Mouse (Mus musculus) heart, embryonic 16.5 days (tissue): ENCODE data around the gene Arhgef1. TPM values are rescaled to one million over a fixed set of nuclear protein-coding genes. Genes with fewer than 3 reads are reported as not detected.
"Not testable (repeated sequence)": the region's sequence is repeated elsewhere in the genome, so short reads cannot be mapped to it uniquely, and the experiment has no call there.

Experiments used
- ATAC-seq: fragments of 200-750 bp; cut with Nextera tagmentation; replicated peaks from 2 replicates; pipeline ENCODE4 v1.8.0; 2017; ENCODE audit warnings: moderate number of reproducible peaks; ENCODE audit not compliant: insufficient read depth, low FRiP score; ENCODE audit errors: extremely low read depth
- H3K27ac ChIP-seq: fragments of 300-500 bp; sonication (generic); 2 replicates; pipeline ENCODE4 v1.5.1; 2014; ENCODE audit warnings: mild to moderate bottlenecking, low read length, control low read depth, moderate library complexity
- H3K27me3 ChIP-seq: fragments of 300-500 bp; sonication (generic); 2 replicates; pipeline ENCODE4 v1.6.1; 2014; ENCODE audit warnings: low read length, mixed read lengths; ENCODE audit not compliant: control insufficient read depth, insufficient read depth
- H3K36me3 ChIP-seq: fragments of 300-500 bp; sonication (generic); 2 replicates; pipeline ENCODE4 v1.6.1; 2014; ENCODE audit not compliant: control insufficient read depth, insufficient read depth
- H3K4me1 ChIP-seq: fragments of 300-500 bp; sonication (generic); 2 replicates; pipeline ENCODE4 v1.6.1; 2014; ENCODE audit warnings: low read length, mixed read lengths; ENCODE audit not compliant: control insufficient read depth, insufficient read depth
- H3K4me2 ChIP-seq: fragments of 300-500 bp; sonication (generic); 2 replicates; pipeline ENCODE4 v1.6.1; 2014; ENCODE audit warnings: low read depth, mild to moderate bottlenecking, control low read depth, low read length
- H3K4me3 ChIP-seq: fragments of 300-500 bp; sonication (generic); 2 replicates; pipeline ENCODE4 v1.5.1; 2014; ENCODE audit warnings: mild to moderate bottlenecking, control low read depth, low read length
- H3K9ac ChIP-seq: fragments of 300-500 bp; sonication (generic); 2 replicates; pipeline ENCODE4 v1.6.1; 2014; ENCODE audit warnings: low read length, control low read depth
- H3K9me3 ChIP-seq: fragments of 300-500 bp; sonication (generic); replicated peaks from 2 replicates; pipeline ENCODE4 v1.6.1; 2016; ENCODE audit warnings: low read length; ENCODE audit not compliant: control insufficient read depth
- WGBS: fragments of 180-500 bp; shearing (Covaris S2); extraction: QIAGEN DNeasy Blood & Tissue Kit; methylation state at CpG from one replicate; pipeline ENCODE4 v1.1.7; 2014; 5-methylcytosine and 5-hydroxymethylcytosine counted together
- polyA plus RNA-seq: library from polyadenylated mRNA; unstranded; fragments of >200 nt; fragmentation: Nextera tagmentation; extraction: Ambion mirVana; gene quantifications from 2 replicates; pipeline ENCODE4 v1.2.1, GENCODE M21; 2015

Arhgef1 gene
- polyA plus RNA-seq, 1 experiment from 2014 or later = 80.9 TPM

DNA sequence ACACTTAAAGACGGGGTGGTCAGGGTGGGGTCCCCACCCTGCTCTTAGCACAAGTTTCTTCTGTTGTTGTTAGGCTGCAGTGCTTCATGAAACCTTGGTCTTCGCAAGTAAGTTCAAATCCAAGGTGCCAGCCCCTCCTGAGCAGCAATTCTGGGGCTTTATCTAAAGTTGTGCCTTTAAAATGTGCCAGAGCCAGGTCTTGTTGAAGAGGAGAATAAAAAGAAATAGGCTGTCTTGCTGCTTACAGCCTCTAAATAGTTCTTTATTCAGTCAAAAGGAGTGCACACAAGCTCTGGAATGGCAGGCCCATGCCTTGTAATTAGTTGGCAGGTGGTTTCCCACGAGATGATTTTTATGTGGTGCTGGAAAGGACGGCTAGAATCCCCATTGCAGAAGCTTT is 15.6 kb upstream of the Arhgef1 start:
- H3K9me3 ChIP-seq = no peaks in the 10 kb centered on the region
- no peak overlapping the region for H3K27ac ChIP-seq
- ATAC-seq = no peak
- H3K27me3 ChIP-seq = no peaks in the 10 kb centered on the region
- peaks cover 21% of the 10 kb centered on the region for H3K4me1 ChIP-seq
- peak overlapping the region; percentile 100 for H3K9ac ChIP-seq
- WGBS = 74% methylated on average over 4 of the region's 4 CpGs
- H3K4me3 ChIP-seq = no peak overlapping the region
- peaks cover 37% of the 10 kb centered on the region for H3K36me3 ChIP-seq
- no peak overlapping the region for H3K4me2 ChIP-seq

DNA sequence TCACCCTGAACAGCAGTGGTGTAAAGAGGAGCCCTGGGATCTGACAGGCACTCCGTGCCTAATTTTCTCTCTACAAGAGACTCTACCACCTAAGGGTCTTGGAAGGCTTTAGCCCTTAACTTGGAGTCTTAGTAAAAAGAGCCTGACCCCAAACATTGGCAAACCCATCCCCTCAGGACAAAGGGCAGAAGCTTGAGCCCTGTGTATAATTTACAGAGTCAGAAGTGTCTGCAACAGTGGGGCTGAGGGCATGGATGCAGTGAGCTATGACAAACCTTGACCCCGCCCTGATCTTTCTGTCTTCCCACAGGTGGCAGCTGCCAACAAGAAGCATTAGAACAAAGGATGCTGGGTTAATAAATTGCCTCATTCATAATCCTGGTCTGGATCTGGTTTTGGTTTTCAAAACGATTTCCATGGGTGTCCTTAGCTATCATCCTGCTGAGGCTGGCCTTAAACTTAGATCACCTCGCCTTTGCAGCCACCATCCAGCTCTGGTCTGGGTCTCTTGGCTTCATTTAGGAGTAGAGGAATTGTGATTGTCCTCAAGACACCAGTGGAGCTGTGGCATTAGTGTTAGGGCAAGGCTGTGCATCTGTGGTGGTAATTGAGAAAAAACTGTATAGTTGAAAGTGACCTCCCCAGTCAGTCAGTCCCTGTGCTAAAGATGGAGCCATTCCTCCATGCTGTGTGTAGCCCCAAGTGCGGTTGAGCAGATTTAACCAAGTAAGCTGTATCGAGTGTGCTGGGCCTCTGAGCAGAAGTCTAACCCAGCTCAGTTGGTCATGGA is 13.1 kb upstream of the Arhgef1 start:
- Histone ChIP-seq H3K9me3 (no peaks in the 10 kb centered on the region), H3K27me3 (no peaks in the 10 kb centered on the region), H3K36me3 (peaks cover 37% of the 10 kb centered on the region), H3K4me3 (no peak overlapping the region), H3K4me1 (peaks cover 21% of the 10 kb centered on the region), H3K27ac (no peak overlapping the region), H3K4me2 (no peak overlapping the region), H3K9ac (no peak overlapping the region)
- 84% methylated on average over 6 of the region's 6 CpGs for WGBS
- no peak for ATAC-seq

DNA sequence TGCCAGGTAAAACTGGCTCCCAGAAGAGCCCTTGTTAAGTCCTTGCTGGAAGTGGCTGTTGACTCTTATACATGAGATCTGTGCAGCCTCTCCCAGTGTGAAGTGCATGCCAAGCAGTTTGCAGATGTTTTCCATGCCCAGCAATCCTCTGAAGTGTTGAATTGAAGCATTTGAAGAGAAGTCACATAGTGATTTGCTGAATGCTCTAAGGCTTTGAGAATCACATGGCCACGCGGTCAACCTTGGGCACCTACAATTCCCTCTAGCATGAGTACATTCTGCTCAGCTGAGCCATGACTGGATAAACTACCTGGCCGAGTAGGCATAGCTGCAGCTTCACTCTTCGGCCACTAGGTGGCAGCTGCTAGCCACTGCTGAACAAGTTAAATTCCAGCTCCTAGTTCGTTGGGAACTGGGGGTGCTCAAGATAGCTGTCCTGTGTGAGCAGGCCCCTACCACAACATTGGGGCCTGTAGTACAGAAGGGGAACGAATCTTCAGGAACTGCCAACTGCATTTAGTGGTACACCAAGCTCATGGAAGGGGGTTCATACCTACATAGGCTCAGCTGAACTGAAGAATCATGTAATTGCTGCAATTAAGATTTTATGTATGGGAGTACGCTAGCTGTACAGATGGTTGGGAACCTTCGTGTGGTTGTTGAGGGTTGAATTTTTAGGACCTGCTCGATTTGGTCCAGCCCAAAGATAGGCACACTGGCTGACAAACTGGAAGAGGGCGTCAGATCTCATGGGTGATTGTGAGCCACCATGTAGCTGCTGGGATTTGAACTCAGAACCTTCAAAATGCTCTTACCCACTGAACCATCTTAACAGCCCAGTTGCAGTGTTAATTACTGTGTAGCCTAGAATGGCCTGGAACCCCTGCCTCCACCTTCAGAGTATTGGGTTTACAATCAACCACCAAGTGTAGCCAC is 12.2 kb upstream of the Arhgef1 start:
- Histone ChIP-seq H3K36me3 (peaks cover 37% of the 10 kb centered on the region), H3K4me2 (no peak overlapping the region), H3K9ac (no peak overlapping the region), H3K4me3 (no peak overlapping the region), H3K4me1 (peaks cover 18% of the 10 kb centered on the region), H3K27ac (no peak overlapping the region), H3K27me3 (no peaks in the 10 kb centered on the region), H3K9me3 (no peaks in the 10 kb centered on the region)
- WGBS = 27% methylated on average over 10 of the region's 10 CpGs
- ATAC-seq = peak; percentile 38; the same call in 1 of the 2 replicates

DNA sequence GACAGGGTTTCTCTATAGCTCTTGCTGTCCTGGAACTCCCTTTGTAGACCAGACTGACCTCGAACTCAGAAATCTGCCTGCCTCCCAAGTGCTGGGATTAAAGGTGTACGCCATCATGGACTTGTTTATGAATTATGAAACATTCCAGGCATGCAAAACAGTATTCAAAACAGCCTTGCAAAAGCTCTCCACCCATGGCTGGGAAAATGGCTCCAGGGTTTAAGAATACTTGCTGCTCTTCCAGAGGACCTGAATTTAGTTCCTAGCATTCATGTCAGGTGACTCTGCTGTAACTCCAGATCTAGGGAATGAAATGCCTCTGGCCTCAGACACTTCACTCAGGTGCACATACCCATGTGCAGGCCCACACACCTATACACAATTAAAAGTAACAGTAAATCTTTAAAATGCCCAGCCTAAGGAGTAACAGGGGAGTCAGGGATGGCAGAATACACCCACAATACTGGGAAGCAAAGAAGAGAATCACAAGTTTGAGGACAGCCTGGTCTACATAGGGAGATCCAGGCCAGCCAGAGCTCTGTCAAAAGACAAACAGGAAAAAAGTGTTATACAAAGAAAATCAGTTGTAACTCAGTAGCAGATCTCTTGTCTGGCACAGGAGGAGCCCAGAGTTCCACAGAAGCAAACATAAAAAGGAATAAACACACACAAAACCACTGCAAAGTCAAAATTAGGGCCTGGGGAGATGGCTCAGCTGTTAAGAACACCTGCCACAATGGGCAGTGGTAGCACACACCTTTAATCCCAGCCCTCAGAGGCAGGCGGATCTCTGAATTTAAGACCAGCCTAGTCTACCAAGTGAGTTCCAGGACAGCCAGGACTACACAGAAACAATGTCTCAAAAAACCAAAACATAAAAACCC is 11.2 kb upstream of the Arhgef1 start:
- H3K4me1 ChIP-seq = peaks cover 9% of the 10 kb centered on the region
- peaks cover 35% of the 10 kb centered on the region for H3K36me3 ChIP-seq
- 71% methylated on average over 3 of the region's 3 CpGs for WGBS
- no peaks in the 10 kb centered on the region for H3K9me3 ChIP-seq
- no peak overlapping the region for H3K4me3 ChIP-seq
- ATAC-seq = no peak
- no peak overlapping the region for H3K4me2 ChIP-seq
- H3K9ac ChIP-seq = no peak overlapping the region
- no peak overlapping the region for H3K27ac ChIP-seq
- H3K27me3 ChIP-seq = no peaks in the 10 kb centered on the region

DNA sequence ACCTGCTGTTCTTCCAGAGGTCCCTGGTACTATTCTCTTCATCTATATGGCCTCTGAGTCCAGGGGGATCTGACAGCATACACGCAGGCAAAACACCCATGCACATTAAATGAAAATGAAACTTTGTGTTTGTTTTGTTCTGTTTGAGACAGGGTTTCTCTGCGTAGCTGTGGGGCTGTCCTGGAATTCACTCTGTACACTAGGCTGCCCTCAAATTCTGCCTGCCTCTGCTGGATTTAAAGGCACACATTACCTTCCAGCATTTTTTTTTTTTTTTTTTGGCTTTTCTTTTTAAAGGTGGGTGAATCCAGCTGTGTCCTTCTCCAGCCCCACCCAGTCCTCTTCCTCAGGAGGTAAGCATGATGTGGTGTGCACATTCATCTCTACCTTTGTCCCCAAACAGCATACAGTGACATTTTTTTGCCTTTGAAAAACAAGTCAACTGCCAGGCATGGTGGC is 10.6 kb upstream of the Arhgef1 start:
- ATAC-seq = no peak
- H3K4me2 ChIP-seq = no peak overlapping the region
- no peaks in the 10 kb centered on the region for H3K27me3 ChIP-seq
- 0 out of 2 replicates have a peak, but pooled peaks cover 3% of the 10 kb centered on the region for H3K4me1 ChIP-seq
- no peak overlapping the region for H3K9ac ChIP-seq
- no peaks in the 10 kb centered on the region for H3K9me3 ChIP-seq
- no peak overlapping the region for H3K4me3 ChIP-seq
- WGBS = 87% methylated on average over 2 of the region's 2 CpGs
- H3K36me3 ChIP-seq = peaks cover 29% of the 10 kb centered on the region
- no peak overlapping the region for H3K27ac ChIP-seq

DNA sequence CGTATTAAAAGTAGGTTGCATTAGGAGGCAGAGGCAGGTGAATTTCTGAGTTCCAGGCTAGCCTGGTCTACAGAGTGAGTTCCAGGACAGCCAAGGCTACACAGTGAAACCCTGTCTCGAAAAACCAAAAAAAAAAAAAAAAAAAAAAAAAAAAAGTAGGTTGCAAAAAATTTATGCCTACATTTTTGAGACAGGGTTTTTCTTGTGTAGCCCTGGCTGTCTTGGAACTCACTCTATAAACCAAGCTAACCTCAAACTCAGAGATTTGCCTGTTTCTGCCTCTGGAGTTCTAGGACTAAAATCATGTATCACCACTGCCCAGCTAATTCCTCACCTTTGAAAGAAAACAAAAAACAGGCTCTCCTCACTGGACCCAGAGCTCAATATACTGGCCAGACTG is 7.0 kb upstream of the Arhgef1 start:
- not testable (repeated sequence) for H3K4me1 ChIP-seq, H3K4me3 ChIP-seq, H3K27me3 ChIP-seq, H3K4me2 ChIP-seq, H3K36me3 ChIP-seq, ATAC-seq, H3K27ac ChIP-seq, H3K9me3 ChIP-seq, H3K9ac ChIP-seq
- 94% methylated on average over 2 of the region's 2 CpGs for WGBS

DNA sequence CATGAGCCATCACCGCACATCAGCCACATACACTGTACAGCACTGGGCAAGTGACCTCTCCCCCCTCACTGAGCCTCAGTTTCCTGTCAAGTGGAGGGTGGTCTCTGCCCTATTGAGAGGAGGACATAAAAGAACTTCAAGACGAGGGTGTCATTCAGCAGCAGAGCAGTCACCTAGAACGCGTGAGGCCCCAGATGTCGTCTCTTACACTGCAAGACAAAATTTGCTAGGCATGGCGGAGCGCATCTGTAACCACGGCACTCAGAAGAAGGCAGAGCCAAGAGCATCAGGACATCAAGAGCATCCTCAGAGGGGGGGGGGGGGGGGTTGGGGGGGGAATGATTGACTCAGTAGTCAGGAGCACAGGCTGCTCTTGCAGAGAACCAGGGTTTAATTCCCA is 6.4 kb upstream of the Arhgef1 start:
- 87% methylated on average over 8 of the region's 8 CpGs for WGBS
- H3K4me2 ChIP-seq = no peak overlapping the region
- no peak overlapping the region for H3K9ac ChIP-seq
- no peaks in the 10 kb centered on the region for H3K4me1 ChIP-seq
- H3K4me3 ChIP-seq = no peak overlapping the region
- no peaks in the 10 kb centered on the region for H3K27me3 ChIP-seq
- H3K36me3 ChIP-seq = no peaks in the 10 kb centered on the region
- no peak for ATAC-seq
- H3K27ac ChIP-seq = no peak overlapping the region
- H3K9me3 ChIP-seq = no peaks in the 10 kb centered on the region

DNA sequence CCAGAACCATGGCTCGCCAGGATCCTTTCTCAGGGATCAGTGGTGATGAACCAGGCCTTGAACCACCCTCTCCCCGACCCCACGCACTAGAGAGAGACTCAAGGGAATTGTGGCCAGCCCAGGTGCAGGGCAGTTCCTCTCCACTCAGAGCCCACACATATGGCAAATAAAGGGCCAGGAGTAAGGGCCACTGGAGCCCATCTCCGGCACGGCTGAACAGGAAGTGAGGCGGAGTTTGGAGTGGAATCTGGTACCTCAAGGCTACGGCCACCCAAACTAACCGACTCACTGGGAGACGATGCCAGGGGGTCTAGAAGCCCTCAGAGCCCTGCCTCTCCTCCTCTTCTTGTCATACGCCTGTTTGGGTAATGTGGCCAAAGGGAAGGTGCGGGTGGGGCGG is 5.5 kb upstream of the Arhgef1 start, which contains the start of gene Cd79a:
Gene Cd79a, plus strand, starts transcription at position 158 of the 400 bp plus-strand sequence.
- Histone ChIP-seq H3K36me3 (no peaks in the 10 kb centered on the region), H3K4me3 (no peak within 1 kb of the TSS), H3K4me2 (no peak within 1 kb of the TSS), H3K27me3 (no peaks in the 10 kb centered on the region), H3K9ac (no peak within 1 kb of the TSS), H3K9me3 (no peaks in the 10 kb centered on the region), H3K4me1 (peaks cover 6% of the 10 kb centered on the region), H3K27ac (no peak within 1 kb of the TSS)
- ATAC-seq = no peak
- 57% methylated on average over 12 of the region's 12 CpGs for WGBS
